Mouse (Mus musculus) embryo, embryonic 9.5 days (tissue): ENCODE data around the gene Cramp1l.
A peak's percentile ranks its signal among the peaks of the same experiment; 100 is the strongest.

Source experiments
- DNase-seq: peaks from one replicate; pipeline ENCODE4 v3.0.0-alpha.2; 2017; ENCODE audit errors: extremely low spot score

The Cramp1l gene

GRCm38 (mm10) chr17:25015655-25016291, at the start of gene Cramp1l, which contains the start of gene Ift140:
Cramp1l (minus strand) TSS chr17:25015788.
Ift140 (plus strand) TSS chr17:25016085.
- peak; percentile 97 for DNase-seq

- DNase-seq = no peak
Observed at GRCm38 (mm10) chr17:25065189-25065588, 49.6 kb upstream of the Cramp1l start.

- no peak for DNase-seq
Observed at GRCm38 (mm10) chr17:25064351-25064750, 48.8 kb upstream of the Cramp1l start.

GRCm38 (mm10) chr17:25063872-25064271, 48.3 kb upstream of the Cramp1l start:
- no peak for DNase-seq

- no peak for DNase-seq
Observed at GRCm38 (mm10) chr17:25063261-25063660, 47.7 kb upstream of the Cramp1l start.

- DNase-seq = no peak
Observed at GRCm38 (mm10) chr17:25057041-25057440, 41.5 kb upstream of the Cramp1l start.

- DNase-seq = no peak
Observed at GRCm38 (mm10) chr17:25053274-25053673, 37.7 kb upstream of the Cramp1l start.

GRCm38 (mm10) chr17:25047143-25047542, 31.6 kb upstream of the Cramp1l start:
- DNase-seq = no peak

- no peak for DNase-seq
Observed at GRCm38 (mm10) chr17:25045281-25045680, 29.7 kb upstream of the Cramp1l start.

GRCm38 (mm10) chr17:25044879-25045278, 29.3 kb upstream of the Cramp1l start:
- DNase-seq = no peak

- no peak for DNase-seq
Observed at GRCm38 (mm10) chr17:25036183-25036582, 20.6 kb upstream of the Cramp1l start.

GRCm38 (mm10) chr17:25016292-25017132, 924 bp upstream of the Cramp1l start:
- DNase-seq = peak; percentile 52

- DNase-seq = peak; percentile 52
Observed at GRCm38 (mm10) chr17:25014841-25015570, 582 bp downstream of the Cramp1l start.

- DNase-seq = peak; percentile 52
Observed at GRCm38 (mm10) chr17:25013606-25014501, 1.7 kb downstream of the Cramp1l start.

- DNase-seq = no peak
Observed at GRCm38 (mm10) chr17:25007480-25007879, 8.1 kb downstream of the Cramp1l start.

GRCm38 (mm10) chr17:25005102-25005501, 10.5 kb downstream of the Cramp1l start:
- DNase-seq = no peak

- no peak for DNase-seq
Observed at GRCm38 (mm10) chr17:24994721-24995120, 20.9 kb downstream of the Cramp1l start.

- no peak for DNase-seq
Observed at GRCm38 (mm10) chr17:24987221-24987620, 28.4 kb downstream of the Cramp1l start.

- no peak for DNase-seq
Observed at GRCm38 (mm10) chr17:24960852-24961715, 54.5 kb downstream of the Cramp1l start.

GRCm38 (mm10) chr17:24960135-24960851, 55.3 kb downstream of the Cramp1l start, which contains the start of gene Jpt2:
Jpt2 (minus strand) TSS chr17:24960689.
- DNase-seq = peak; percentile 99
